Mouse (Mus musculus): ENCODE measurements at regions not wholly inside any gene's neighbourhood (a gene's known extent, or its start where the extent isn't known, plus 50 kb on each side); places are given as distances from the start of the nearest gene placed in this dataset.
"Not testable (repeated sequence)": the region's sequence is repeated elsewhere in the genome, so short reads cannot be mapped to it uniquely, and the experiment has no call there.

- DNase-seq = not testable (repeated sequence)
Measured at GRCm38 (mm10) chr10:38704762-38705130, 116.8 kb downstream of the Rfpl4b start.

- no peak for DNase-seq
Measured at GRCm38 (mm10) chr10:38703954-38704761, 117.4 kb downstream of the Rfpl4b start.

- no peak for DNase-seq
Measured at GRCm38 (mm10) chr10:38677453-38677852, 144.1 kb downstream of the Rfpl4b start.

GRCm38 (mm10) chr10:38668610-38669009 lies 153.0 kb downstream of the Rfpl4b start:
- DNase-seq = peak; percentile 10

GRCm38 (mm10) chr10:38667841-38668240 lies 153.7 kb downstream of the Rfpl4b start:
- peak; percentile 8 for DNase-seq

- no peak for DNase-seq
Measured at GRCm38 (mm10) chr10:38635695-38636094, 185.9 kb downstream of the Rfpl4b start.

GRCm38 (mm10) chr10:38629907-38630505 lies 191.6 kb downstream of the Rfpl4b start:
- DNase-seq = no peak

GRCm38 (mm10) chr10:38623399-38623798 lies 198.2 kb downstream of the Rfpl4b start:
- DNase-seq = no peak

- no peak for DNase-seq
Measured at GRCm38 (mm10) chr10:38609606-38610510, 211.7 kb downstream of the Rfpl4b start.

- no peak for DNase-seq
Measured at GRCm38 (mm10) chr10:38586061-38586460, 235.5 kb downstream of the Rfpl4b start.

GRCm38 (mm10) chr10:38575726-38576125 lies 245.9 kb downstream of the Rfpl4b start:
- DNase-seq = no peak

- no peak for DNase-seq
Measured at GRCm38 (mm10) chr10:38573728-38574127, 247.9 kb downstream of the Rfpl4b start.

- DNase-seq = no peak
Measured at GRCm38 (mm10) chr10:38573146-38573545, 248.4 kb downstream of the Rfpl4b start.

GRCm38 (mm10) chr10:38567270-38567669 lies 254.3 kb downstream of the Rfpl4b start:
- DNase-seq = no peak

- no peak for DNase-seq
Measured at GRCm38 (mm10) chr10:38566361-38566760, 255.2 kb downstream of the Rfpl4b start.

- no peak for DNase-seq
Measured at GRCm38 (mm10) chr10:38555040-38555439, 266.5 kb downstream of the Rfpl4b start.

GRCm38 (mm10) chr10:38553688-38554680 lies 267.6 kb downstream of the Rfpl4b start:
- DNase-seq = peak; percentile 19

GRCm38 (mm10) chr10:38553326-38553687 lies 268.3 kb downstream of the Rfpl4b start:
- DNase-seq = no peak

GRCm38 (mm10) chr10:38552350-38553076 lies 269.1 kb downstream of the Rfpl4b start:
- DNase-seq = no peak

- DNase-seq = no peak
Measured at GRCm38 (mm10) chr10:38540031-38540430, 281.5 kb downstream of the Rfpl4b start.

GRCm38 (mm10) chr10:38538766-38539165 lies 282.8 kb downstream of the Rfpl4b start:
- no peak for DNase-seq

Measured in cerebellum, adult 8-10 months (tissue).